Mouse (Mus musculus) left cerebral cortex, adult 11 months (tissue): ENCODE measurements around the gene Il16.

Source experiments
- DNase-seq: peaks from one replicate; pipeline ENCODE4 v3.0.0; 2022; ENCODE audit warnings: low spot score

Gene Il16

DNA sequence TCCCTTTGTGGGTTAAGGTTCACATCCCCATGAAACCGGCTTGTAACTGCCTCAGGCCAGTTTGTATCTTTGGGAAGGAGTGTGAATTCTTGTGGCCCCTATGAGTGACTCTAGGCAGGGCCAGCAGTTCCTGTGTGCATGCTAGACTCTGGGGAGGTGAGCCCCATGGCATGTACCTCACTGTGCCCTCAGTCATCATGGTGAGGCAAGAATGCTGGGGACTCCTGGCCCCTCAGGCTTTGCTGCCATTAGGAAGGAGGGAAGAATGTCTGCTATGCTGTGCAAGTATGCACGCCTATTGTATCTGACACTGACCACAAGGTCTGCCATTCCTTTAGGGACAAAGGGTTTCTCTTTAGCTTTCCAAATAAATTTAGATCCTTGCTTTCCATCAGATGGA lies 104.4 kb downstream of the Il16 start:
- DNase-seq, result no peak

GRCm38 (mm10) chr7:83640581-83640980 lies 104.9 kb downstream of the Il16 start:
- DNase-seq, result no peak

- DNase-seq, result no peak
These were observed 106.4 kb downstream of the Il16 start for GRCm38 (mm10) chr7:83639084-83639483.

GRCm38 (mm10) chr7:83637781-83638583 lies 107.5 kb downstream of the Il16 start:
- DNase-seq, result no peak

DNA sequence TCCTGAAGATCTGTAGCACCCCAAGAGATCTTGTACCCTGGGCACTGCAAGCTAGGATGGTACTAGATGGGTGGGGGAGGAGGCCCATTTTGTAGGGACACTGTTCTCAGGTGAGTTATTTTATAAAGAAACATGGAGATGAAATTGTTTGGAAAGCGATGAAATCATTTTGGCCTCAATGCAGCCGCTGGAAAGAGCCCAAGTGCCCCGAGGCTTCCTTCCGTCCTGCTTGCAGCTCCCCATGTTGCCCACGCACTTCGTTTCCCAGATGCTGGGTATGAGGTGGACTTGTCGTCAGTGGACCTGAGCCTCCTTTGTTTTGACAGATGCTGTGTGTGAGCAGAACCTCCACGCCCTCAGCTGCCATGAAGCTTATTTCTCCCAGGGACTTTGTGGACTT lies 109.1 kb downstream of the Il16 start:
- DNase-seq, result no peak

- DNase-seq, result no peak
These were observed 109.8 kb downstream of the Il16 start for GRCm38 (mm10) chr7:83635726-83636125.

GRCm38 (mm10) chr7:83633856-83634255 lies 111.7 kb downstream of the Il16 start:
- no peak for DNase-seq

DNA sequence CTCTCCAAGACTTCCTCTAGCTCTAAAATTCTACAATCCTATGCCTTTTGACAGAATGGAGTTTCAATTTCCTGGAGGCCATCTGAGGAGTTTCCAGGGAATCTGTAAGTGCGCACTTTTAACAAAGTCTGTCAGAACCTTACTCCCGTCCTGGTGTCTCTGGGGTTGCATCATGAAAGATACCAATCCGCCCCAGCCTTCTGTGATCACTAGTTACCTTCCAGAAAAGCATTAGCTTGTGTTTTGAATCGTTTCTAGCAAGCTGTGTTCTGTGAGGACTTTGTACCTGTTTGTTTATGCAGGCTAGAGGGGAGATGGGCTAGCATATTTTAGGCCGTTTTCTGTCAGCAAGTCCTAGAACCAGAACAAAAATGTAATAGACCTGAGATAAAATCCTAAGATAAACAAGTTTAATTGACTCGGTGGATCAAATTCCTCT lies 112.8 kb downstream of the Il16 start:
- DNase-seq, result no peak

DNA sequence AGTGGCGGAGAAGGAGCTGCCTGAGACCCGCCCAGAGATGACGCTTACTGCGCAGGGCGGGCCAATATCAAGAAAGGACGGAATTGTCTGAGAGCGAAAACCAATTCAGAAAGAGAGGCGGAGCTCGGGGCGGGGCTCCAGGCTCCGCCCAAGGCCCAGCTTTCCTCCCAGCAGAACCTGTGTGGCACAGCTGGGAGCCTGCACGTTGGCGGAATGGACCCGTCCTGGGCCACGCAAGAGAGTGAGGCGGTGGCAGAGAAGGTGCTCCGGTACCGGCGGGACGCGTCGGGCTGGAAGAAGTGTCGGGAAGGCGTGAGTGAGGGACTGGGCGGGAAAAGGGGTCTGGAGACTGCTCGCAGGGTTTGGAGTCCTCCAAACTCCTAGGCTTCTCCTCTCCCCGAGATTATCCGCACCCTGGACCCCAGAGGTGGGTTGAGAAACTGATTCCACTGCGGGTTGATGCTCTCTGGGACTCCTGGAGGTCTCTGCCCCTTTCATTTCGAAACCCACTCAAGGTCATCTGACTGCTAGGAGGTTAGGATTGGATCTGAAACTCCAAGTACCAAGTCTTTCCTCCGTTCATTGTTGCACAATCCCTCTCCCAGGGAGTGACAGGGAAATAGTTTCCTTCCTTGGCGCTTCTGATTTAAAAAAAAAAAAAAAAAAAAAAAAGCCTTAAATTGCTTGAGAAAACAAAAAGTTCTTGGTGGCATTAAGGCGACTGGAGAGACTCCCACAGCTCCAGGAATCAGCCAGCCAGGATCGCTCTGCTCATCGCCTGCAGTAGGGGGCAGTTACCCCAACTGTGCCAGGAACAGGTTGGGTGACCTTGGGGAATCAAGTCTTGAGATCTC lies 113.5 kb downstream of the Il16 start, which contains the start of gene Stard5:
TSS of gene Stard5 (plus strand) at position 132 of the 854 bp plus-strand sequence.
- peak; percentile 87 for DNase-seq

GRCm38 (mm10) chr7:83631073-83631827 lies 114.3 kb downstream of the Il16 start:
- DNase-seq, result no peak

DNA sequence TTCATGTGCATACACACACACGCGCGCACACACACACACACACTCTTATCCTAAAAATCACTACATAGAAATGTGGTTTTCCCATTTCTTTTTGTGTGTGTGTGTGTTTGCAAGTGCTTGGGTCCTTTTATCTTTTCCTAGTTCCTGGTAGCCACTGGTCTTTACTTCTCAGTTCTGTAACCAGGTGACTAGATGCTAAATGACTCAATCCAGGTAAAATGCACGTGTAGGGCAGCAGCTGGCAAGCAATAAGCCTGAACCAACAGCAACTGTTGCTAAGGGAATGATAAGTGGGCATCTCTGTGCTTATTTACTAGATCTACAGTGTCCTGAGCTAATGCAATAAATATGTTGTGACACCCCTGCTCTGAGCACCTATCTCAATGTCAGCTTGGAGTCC lies 118.2 kb downstream of the Il16 start:
- DNase-seq, result no peak

- DNase-seq, result no peak
These were observed 118.8 kb downstream of the Il16 start for GRCm38 (mm10) chr7:83626557-83627257.

GRCm38 (mm10) chr7:83624065-83624464 lies 121.5 kb downstream of the Il16 start:
- DNase-seq, result no peak

DNA sequence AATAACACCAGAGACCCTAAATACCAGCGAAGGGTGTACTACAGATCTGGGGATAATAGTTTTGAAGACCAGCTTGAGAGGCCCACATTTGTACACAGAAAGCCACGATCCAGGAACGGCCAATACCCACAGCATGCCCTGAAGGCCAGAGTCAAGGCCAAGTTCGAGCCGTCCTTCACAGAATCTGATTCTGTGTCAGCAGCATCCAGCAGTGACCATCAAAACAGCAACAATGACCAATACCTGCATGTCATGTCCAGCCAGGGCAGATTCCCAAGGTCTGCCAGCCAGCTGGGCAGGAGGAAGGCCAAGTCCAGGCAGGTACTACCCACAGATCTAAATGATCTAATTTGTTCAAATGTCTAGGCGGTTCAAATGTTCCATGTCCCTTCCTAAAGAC lies 122.9 kb downstream of the Il16 start:
- no peak for DNase-seq

DNA sequence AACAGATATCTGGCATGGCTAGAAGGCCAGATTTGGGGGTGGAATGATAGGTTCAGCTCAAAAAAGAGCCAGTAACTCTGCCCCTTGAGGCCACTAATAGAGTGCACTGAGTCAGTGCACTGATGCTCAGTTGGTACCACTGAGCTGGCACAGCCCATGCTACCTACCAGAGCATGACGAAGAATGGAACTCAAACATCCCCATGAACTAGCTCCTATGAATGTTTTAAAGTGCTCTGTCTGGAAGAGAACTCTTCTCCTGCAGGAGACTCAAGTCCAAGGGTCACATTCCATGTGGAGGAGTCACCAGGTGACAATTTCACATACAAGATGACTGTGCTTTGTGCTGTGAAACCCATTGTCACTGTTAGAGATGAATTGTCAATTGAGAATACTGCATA lies 126.8 kb downstream of the Il16 start:
- no peak for DNase-seq

- no peak for DNase-seq
These were observed 129.3 kb downstream of the Il16 start for GRCm38 (mm10) chr7:83616268-83616667.

GRCm38 (mm10) chr7:83615815-83616214 lies 129.7 kb downstream of the Il16 start:
- DNase-seq, result no peak

DNA sequence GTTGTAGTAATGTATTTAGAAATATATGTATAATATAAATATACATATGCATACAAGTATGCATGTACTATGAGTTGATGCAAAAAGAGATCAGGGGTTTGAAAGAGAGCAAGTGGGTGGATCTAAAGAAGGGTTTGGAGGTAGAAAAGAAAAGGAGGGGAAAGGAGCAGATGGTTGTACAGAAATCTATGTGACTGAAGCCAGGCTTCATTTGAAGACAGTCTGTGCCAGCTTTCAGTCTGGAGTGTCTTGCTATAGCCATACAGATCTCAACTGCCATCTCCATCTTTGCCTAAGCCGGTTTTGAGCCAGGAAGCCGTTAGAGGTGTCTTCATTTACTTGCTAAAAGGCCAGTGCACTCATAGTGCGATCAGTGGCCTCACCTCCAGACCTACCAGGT lies 130.3 kb downstream of the Il16 start:
- no peak for DNase-seq

DNA sequence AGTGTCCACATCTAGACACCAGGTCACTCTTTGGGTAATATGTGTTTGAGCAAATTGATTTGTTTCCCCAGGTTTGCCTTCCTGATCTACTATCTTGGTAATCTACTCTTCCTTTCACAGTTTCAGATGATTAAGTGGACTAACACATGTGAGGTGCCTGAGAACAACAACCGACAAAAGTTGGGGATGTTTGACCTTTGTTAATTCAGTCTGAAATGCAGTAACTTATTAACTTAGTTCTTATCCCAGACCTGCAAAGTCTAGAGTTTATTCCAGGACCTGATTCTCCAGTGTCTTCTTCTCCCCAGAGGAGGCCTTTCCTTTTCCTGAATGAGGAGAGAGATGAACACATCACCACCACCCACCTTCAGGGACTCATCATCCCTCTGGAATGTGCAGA lies 133.6 kb downstream of the Il16 start:
- DNase-seq, result no peak

DNA sequence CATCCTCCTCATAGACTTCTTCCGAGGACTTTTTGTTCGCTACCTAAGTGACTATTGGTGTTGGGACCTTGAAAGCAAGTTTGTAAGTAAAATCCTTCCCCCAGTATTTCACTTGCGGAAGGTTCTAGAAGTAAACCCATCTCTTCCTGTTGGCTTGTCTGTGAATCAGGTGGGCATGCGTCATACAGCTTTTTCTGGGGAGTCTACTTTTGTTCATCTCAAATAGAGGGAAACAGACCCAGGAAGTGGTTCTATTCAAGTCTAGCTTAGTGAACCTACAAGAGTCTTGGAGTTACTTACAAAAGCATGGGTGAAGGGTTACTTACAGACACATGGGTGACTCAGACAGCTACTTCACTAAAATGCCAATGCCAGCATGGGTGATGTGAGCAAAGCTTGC lies 135.6 kb downstream of the Il16 start:
- DNase-seq, result no peak

DNA sequence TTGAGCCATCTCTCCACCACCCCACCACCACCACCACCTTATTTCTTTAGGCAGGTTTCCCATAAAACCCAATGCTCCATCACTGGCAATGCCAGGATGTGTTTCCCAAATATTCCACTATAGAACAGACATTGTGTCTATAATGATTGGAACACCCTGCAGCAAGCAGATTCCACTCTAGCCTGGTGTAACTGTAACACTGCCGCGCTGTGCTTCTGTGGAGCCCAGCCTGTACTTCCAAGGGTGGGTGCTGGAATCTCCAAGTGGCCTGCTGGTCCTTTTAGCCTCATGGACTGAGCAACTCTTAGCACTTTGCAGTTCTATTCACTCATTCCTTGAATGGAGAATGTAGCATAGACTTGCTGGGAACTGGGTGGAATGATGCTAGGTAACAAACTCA lies 138.7 kb downstream of the Il16 start:
- DNase-seq, result no peak
